Mouse (Mus musculus) myocyte (in vitro differentiated cells): ENCODE results near the gene Tsacc. TPM values are rescaled to one million over a fixed set of nuclear protein-coding genes. Genes with fewer than 3 reads are reported as not detected.

Experiments used
- H3K27me3 ChIP-seq: one replicate; pipeline ENCODE4 v1.6.1; 2011; ENCODE audit not compliant: control insufficient read depth, insufficient read depth, insufficient read length
- H3K36me3 ChIP-seq: one replicate; pipeline ENCODE4 v1.6.1; 2011; ENCODE audit not compliant: control insufficient read depth, insufficient read depth
- H3K4me2 ChIP-seq: one replicate; pipeline ENCODE4 v1.6.1; 2011; ENCODE audit warnings: low read depth, control low read depth
- H3K4me3 ChIP-seq: one replicate; pipeline ENCODE4 v1.5.1; 2011; ENCODE audit warnings: mild to moderate bottlenecking, control low read depth, moderate library complexity
- H3K79me2 ChIP-seq: one replicate; pipeline ENCODE4 v1.6.1; 2011; ENCODE audit not compliant: control insufficient read depth, insufficient read depth
- H3ac ChIP-seq: one replicate; pipeline ENCODE4 v1.6.1; 2011; ENCODE audit not compliant: control insufficient read depth, insufficient read length
- CEBPB ChIP-seq: IDR thresholded peaks from 2 replicates; pipeline ENCODE4 v1.6.1; 2011; ENCODE audit warnings: mild to moderate bottlenecking, moderate library complexity; ENCODE audit not compliant: poor library complexity, insufficient read depth, severe bottlenecking
- E2F4 ChIP-seq: IDR thresholded peaks from one replicate; pipeline ENCODE4 v1.6.1; 2011; ENCODE audit warnings: mild to moderate bottlenecking, control low read depth, moderate library complexity; ENCODE audit not compliant: insufficient read depth
- MAX ChIP-seq: IDR thresholded peaks from one replicate; pipeline ENCODE4 v1.6.1; 2011; ENCODE audit warnings: low read depth, mild to moderate bottlenecking, control low read depth
- MYOD1 ChIP-seq, 3 experiments: IDR thresholded peaks; one replicate each; pipeline ENCODE4 v1.6.1; 2011; ENCODE audit warnings: control low read depth in 2 of 3, low read depth in 2 of 3, mild to moderate bottlenecking in 2 of 3, moderate library complexity in 1 of 3; ENCODE audit not compliant: insufficient read length in 2 of 3, control insufficient read depth in 1 of 3
- MYOG ChIP-seq, 3 experiments: IDR thresholded peaks; one replicate each; pipeline ENCODE4 v1.6.1; 2011; ENCODE audit warnings: control low read depth in 2 of 3, low read depth in 2 of 3, mild to moderate bottlenecking in 2 of 3; ENCODE audit not compliant: insufficient read length in 2 of 3, control insufficient read depth in 1 of 3, insufficient read depth in 1 of 3
- POLR2A ChIP-seq: IDR thresholded peaks from one replicate; pipeline ENCODE4 v1.6.1; 2011; ENCODE audit warnings: low read depth, mild to moderate bottlenecking, control low read depth, moderate library complexity; ENCODE audit not compliant: insufficient read length
- POLR2AphosphoS2 ChIP-seq: IDR thresholded peaks from one replicate; pipeline ENCODE4 v1.6.1; 2011; ENCODE audit warnings: low read depth, control low read depth; ENCODE audit not compliant: insufficient read length
- REST ChIP-seq: IDR thresholded peaks from one replicate; pipeline ENCODE4 v1.6.1; 2011; ENCODE audit warnings: mild to moderate bottlenecking, control low read depth, moderate library complexity; ENCODE audit not compliant: insufficient read depth, insufficient read length
- SRF ChIP-seq: IDR thresholded peaks from one replicate; pipeline ENCODE4 v1.6.1; 2011; ENCODE audit warnings: low read depth; ENCODE audit not compliant: control insufficient read depth, insufficient read length
- TCF12 ChIP-seq: IDR thresholded peaks from one replicate; pipeline ENCODE4 v1.6.1; 2011; ENCODE audit warnings: mild to moderate bottlenecking, control low read depth; ENCODE audit not compliant: poor library complexity, insufficient read depth, severe bottlenecking
- TCF3 ChIP-seq: IDR thresholded peaks from one replicate; pipeline ENCODE4 v1.6.1; 2011; ENCODE audit warnings: low read depth, control low read depth; ENCODE audit not compliant: insufficient read length
- USF1 ChIP-seq: IDR thresholded peaks from one replicate; pipeline ENCODE4 v1.6.1; 2011; ENCODE audit warnings: low read depth, mild to moderate bottlenecking, control low read depth, moderate library complexity
- polyA plus RNA-seq: library from polyadenylated mRNA; unstranded; fragments of >200 nt; fragmentation: generic; extraction: Trizol; gene quantifications from one replicate; pipeline ENCODE4 v1.2.1, GENCODE M21; 2012; ENCODE audit warnings: missing spikeins

The Tsacc gene
- polyA plus RNA-seq, 1 experiment, result 2.7 TPM

DNA sequence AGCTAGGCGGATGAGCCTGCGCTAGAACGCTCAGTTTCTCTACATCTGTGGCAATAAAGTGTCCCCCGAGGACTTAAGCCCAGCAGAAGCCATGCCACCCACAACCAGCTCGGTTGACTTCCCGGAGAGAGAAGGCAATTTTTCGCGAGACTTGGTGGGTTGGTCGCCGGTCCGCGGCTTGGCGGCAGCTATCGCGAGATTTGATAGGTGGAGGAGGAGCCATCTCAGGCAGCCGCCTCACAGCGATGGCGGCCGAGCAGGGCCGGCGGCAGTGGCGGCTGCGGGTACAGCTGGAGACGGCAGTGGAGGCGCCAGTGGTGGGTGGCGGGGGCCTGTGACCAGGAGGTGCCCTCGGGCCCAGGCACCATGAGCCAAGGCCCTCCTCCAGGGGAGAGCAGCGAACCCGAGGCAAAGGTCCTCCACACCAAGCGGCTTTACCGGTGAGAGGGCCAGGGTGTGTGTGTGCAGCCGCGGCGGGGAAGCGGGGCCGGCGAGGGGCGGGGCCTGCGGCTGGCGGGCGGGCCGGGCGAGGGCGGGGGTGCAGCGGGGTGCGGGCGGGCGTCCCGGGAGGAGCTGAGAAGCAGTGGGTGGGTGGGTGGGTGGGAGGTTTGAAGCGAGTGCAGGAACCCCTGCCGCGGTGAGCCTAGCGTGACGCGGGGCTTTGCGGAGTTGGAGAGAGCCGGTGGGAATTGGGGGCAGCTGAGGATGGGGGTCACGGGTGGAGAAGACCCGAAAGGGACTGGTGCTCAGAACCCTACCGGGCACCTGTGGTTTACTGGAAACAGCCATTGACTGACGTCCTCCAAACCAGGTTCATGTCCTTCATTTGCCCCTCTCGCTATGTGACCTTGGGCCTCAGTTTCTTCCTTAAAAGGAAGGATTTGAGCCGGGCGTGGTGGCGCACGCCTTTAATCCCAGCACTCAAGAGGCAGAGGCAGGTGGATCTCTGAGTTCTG lies 39.5 kb upstream of the Tsacc start, which contains the start of the genes Tmem79 and Smg5:
Gene Tmem79 (minus strand): TSS at position 91 of the 956 bp plus-strand sequence.
Gene Smg5 (plus strand): TSS at position 203 of the 956 bp plus-strand sequence.
- no peaks in the 10 kb centered on the region for H3K27me3 ChIP-seq
- TF ChIP-seq POLR2AphosphoS2 (peak; percentile 92), MYOG (IDR thresholded peaks at IDR 0.05; ENCODE audit: control insufficient read depth in 1 of 3, insufficient read depth in 1 of 3, insufficient read length in 2 of 3, low read depth in 2 of 3) (peak in 1 of 3 experiments; percentile 25), REST (peak; percentile 0), USF1 (no peak), TCF3 (peak; percentile 19), POLR2A (peak; percentile 97)
- peaks cover 61% of the 10 kb centered on the region for H3K79me2 ChIP-seq
- H3K36me3 ChIP-seq, result peaks cover 11% of the 10 kb centered on the region
- H3ac ChIP-seq, result peak within 1 kb of the TSS; percentile 69
- H3K4me2 ChIP-seq, result peak within 1 kb of the TSS; percentile 75
- peak within 1 kb of the TSS; percentile 92 for H3K4me3 ChIP-seq

DNA sequence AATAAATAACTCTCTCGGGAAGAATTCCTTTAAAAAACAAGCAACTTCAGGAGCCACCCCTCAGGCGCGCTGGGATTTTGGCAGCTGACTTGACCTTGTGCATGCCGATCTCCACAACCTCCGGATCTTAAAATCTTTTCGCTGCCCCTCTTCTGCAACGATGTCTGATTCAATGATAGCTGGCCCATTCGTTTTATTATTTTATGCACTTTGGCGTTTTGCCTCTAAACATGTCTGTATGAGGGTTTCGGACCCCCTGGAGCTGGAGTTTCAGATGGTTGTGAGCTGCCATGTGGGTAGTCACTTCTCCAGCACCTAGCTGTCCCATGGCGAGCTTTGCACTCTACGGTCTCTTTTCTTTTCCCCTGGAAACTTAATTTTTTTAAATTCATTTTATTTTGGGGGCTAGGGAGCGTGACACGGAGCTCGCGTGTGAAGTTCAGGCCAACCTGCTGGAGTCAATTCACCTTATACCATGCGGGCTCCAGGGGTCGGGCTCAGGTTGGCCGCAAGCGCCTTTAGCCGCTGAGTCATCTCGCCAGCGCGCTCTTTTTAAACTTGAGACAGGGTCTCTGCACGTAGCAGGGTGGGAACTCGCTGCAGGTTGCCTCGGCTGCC lies 38.7 kb upstream of the Tsacc start:
- no peak for TF ChIP-seq REST
- no peak for TF ChIP-seq MYOG (IDR thresholded peaks at IDR 0.05; ENCODE audit: control insufficient read depth in 1 of 3, insufficient read depth in 1 of 3, insufficient read length in 2 of 3, low read depth in 2 of 3)
- peak; percentile 87 for TF ChIP-seq E2F4
- TF ChIP-seq MAX, result no peak
- Histone ChIP-seq H3K4me2 (peak overlapping the region; percentile 75), H3K36me3 (peaks cover 3% of the 10 kb centered on the region), H3ac (peak overlapping the region; percentile 69), H3K4me3 (peak overlapping the region; percentile 92), H3K27me3 (no peaks in the 10 kb centered on the region), H3K79me2 (peaks cover 53% of the 10 kb centered on the region)

DNA sequence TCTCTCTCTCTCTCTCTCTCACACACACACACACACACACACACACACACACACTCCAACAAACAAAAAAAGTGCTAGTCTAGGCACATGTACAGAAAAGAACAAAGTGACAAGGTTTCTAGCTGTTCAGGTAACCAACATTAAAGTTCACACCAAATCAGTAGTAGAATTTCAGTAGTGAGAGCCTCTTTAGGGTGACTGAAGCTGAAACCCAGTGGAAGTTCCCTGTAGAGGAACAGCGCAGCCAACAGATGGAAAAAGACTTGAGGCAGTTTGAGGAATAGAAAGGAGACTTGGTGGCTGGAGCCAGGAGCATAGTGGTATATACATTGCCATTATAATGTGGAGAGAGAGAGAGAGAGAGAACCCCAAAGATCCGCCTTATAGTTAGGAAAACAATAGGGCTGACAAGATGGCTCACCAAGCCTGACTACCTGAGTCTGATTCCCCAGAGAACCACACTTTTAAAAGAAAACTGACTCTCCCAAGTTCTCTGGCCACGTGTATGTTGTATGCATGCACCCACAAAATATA lies 38.2 kb upstream of the Tsacc start:
- TF ChIP-seq E2F4 (no peak), SRF (no peak), TCF3 (no peak), POLR2AphosphoS2 (no peak), USF1 (no peak), MAX (no peak), TCF12 (no peak), CEBPB (no peak), POLR2A (no peak), MYOG (IDR thresholded peaks at IDR 0.05; ENCODE audit: control insufficient read depth in 1 of 3, insufficient read depth in 1 of 3, insufficient read length in 2 of 3, low read depth in 2 of 3) (no peak), MYOD1 (IDR thresholded peaks at IDR 0.05; ENCODE audit: control insufficient read depth in 1 of 3, insufficient read length in 2 of 3, low read depth in 2 of 3) (no peak), REST (no peak)
- H3ac ChIP-seq, result peak overlapping the region; percentile 69
- H3K79me2 ChIP-seq, result peaks cover 47% of the 10 kb centered on the region
- H3K36me3 ChIP-seq, result no peaks in the 10 kb centered on the region
- H3K27me3 ChIP-seq, result no peaks in the 10 kb centered on the region
- peak overlapping the region; percentile 75 for H3K4me2 ChIP-seq
- H3K4me3 ChIP-seq, result peak overlapping the region; percentile 92

DNA sequence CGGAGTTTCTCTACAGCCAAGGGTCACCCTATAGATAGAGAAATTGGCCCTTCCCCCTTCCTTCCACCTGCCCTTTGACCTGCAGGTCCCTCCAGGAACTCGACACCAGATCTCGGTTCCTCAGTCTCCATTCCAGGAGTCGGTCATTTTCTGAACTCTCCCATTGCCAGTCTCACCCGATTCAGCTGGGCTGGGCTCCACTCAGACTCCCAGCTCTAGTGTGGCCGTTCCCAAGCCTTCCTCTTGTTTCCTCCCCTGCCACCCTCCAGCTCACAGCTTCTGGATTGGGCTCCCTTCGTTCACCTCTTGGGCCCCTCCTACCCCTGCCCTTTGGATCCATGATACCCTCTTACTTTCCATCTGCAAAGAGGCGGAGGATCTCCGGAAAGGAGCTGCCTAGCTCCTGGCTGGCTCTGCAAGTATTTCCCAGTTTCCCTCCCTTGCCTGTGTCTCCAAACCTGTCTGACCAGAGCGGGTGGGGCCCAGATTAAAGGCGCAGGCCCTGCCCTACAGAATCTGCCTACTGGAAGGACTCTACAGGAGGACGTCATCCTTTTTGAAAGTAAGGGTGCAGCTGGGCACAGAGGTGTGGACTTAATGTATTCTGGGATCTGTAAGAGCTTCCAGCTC lies 37.3 kb upstream of the Tsacc start:
- Histone ChIP-seq H3K4me3 (peak overlapping the region; percentile 92), H3K4me2 (no peak overlapping the region)
- no peak for TF ChIP-seq MYOG (IDR thresholded peaks at IDR 0.05; ENCODE audit: control insufficient read depth in 1 of 3, insufficient read depth in 1 of 3, insufficient read length in 2 of 3, low read depth in 2 of 3)
- no peak for TF ChIP-seq POLR2A
- TF ChIP-seq CEBPB, result no peak
- TF ChIP-seq TCF3, result no peak
- no peak for TF ChIP-seq REST
- TF ChIP-seq E2F4, result no peak
- no peak for TF ChIP-seq POLR2AphosphoS2
- TF ChIP-seq MYOD1 (IDR thresholded peaks at IDR 0.05; ENCODE audit: control insufficient read depth in 1 of 3, insufficient read length in 2 of 3, low read depth in 2 of 3), result no peak
- no peak for TF ChIP-seq MAX
- no peak for TF ChIP-seq SRF
- no peak for TF ChIP-seq USF1
- TF ChIP-seq TCF12, result no peak

More for the DNA sequence above, 37.3 kb upstream of the Tsacc start:
- H3K27me3 ChIP-seq, result no peaks in the 10 kb centered on the region
- H3ac ChIP-seq, result no peak overlapping the region
- H3K79me2 ChIP-seq, result peaks cover 39% of the 10 kb centered on the region
- H3K36me3 ChIP-seq, result no peaks in the 10 kb centered on the region
